Comparison of ENCODE assay signal across 16 mouse cellular contexts in the genomic region with DNA sequence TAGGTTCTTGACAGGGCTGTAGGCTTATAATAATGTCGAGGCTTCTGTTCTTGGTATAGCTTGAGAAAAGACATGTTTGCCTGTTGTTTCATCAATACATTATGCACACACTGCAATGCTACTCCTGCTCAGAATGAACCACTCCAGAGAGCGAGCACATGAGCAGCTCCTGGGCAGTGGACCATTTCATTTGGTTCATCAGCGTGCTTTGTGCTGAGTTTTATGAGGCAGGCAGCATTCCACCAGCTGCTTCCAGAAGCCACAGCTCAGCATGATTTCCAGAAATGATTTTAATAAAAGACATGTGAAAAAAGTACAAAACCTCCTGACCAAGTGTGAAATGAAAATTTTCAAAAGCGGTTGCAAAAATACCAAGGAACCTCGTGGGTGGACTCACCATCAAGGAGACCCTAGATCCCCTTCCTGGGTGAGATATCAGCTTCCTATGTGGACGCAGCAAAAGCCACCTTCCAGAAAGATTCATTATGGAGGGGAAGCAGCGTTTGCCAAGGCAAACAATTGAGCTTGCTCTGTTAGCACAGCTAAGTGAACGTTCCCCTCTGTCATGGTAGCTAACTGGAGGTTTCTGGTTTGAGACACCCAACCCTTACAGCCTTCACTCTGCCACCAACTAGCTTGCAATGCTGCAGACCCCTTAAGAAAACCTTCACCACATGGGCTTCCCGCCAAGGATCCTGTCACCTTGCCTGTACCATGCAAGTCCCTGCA.
DNase-seq lines count a peak whose midpoint lies in the region; ATAC-seq lines count a peak whose summit lies in the region.
"Had no signal": no experiment of that assay in that cellular context is flagged by ENCODE, and none has a peak within 500 bp of the region (broad histone marks: within the 10 kb centered on the region; RNA-seq: fewer than 3 reads in every experiment).

No protein-coding gene starts in this region.

- no peak overlapping the region for H3K4me3 ChIP-seq in heart, embryonic 12.5 days
- H3K4me3 ChIP-seq: forebrain, embryonic 12.5 days; heart, adult 2 months; lung, embryonic 15.5 days; midbrain, embryonic 10.5 days; neural tube, embryonic 12.5 days had no signal

- H3K9ac ChIP-seq in heart, embryonic 12.5 days, result no peak overlapping the region
- H3K9ac ChIP-seq: forebrain, embryonic 12.5 days; lung, embryonic 15.5 days; neural tube, embryonic 12.5 days had no signal

- no peaks in the 10 kb centered on the region for H3K27me3 ChIP-seq in heart, embryonic 12.5 days (replicated peaks)
- H3K27me3 ChIP-seq: forebrain, embryonic 12.5 days; lung, embryonic 15.5 days; neural tube, embryonic 12.5 days had no signal

- DNase-seq in heart, adult 11 months, result peak; percentile 91
- peak; percentile 64 for DNase-seq in NIH3T3 (ENCODE audit: low read depth)
- DNase-seq in fibroblast of lung, adult 2 months (ENCODE audit: low read depth), result peak; percentile 84
- peak; percentile 56 for DNase-seq in kidney, postnatal 14 days
- DNase-seq in urinary bladder, adult 2 months (ENCODE audit: low spot score), result no peak
- no peak for DNase-seq in right cerebral cortex, postnatal 14 days
- DNase-seq in thymus, postnatal 10 days (ENCODE audit: low spot score in 2 of 2), result no peak
- DNase-seq: adrenal gland, adult 8-10 months; right cerebral cortex, adult 18-20 months; thymus, postnatal 4 days had no signal

- WGBS in heart, embryonic 12.5 days, result 71% methylated on average over 9 of the region's 9 CpGs

- no peak overlapping the region for H3K4me2 ChIP-seq in heart, embryonic 12.5 days
- H3K4me2 ChIP-seq: forebrain, embryonic 12.5 days; lung, embryonic 15.5 days; neural tube, embryonic 12.5 days had no signal

- H3K27ac ChIP-seq in heart, embryonic 12.5 days (ENCODE audit: poor library complexity, severe bottlenecking), result no peak overlapping the region
- H3K27ac ChIP-seq: forebrain, embryonic 12.5 days; heart, adult 2 months; lung, embryonic 15.5 days; midbrain, embryonic 10.5 days; neural tube, embryonic 12.5 days had no signal

- no peak for ATAC-seq in heart, embryonic 12.5 days (ENCODE audit: insufficient number of reproducible peaks, low FRiP score)

- no peaks in the 10 kb centered on the region for H3K9me3 ChIP-seq in heart, embryonic 12.5 days (replicated peaks)
- H3K9me3 ChIP-seq: forebrain, embryonic 12.5 days; lung, embryonic 15.5 days; midbrain, embryonic 10.5 days; neural tube, embryonic 12.5 days had no signal

- H3K36me3 ChIP-seq in heart, embryonic 12.5 days, result no peaks in the 10 kb centered on the region
- H3K36me3 ChIP-seq: forebrain, embryonic 12.5 days; lung, embryonic 15.5 days; midbrain, embryonic 10.5 days; neural tube, embryonic 12.5 days had no signal

- peaks cover 18% of the 10 kb centered on the region for H3K4me1 ChIP-seq in heart, embryonic 12.5 days (replicated peaks)
- H3K4me1 ChIP-seq: forebrain, embryonic 12.5 days; lung, embryonic 15.5 days had no signal

Comparison
In these comparisons a context has a peak if more than half of its experiments do, and no peak if none do; other contexts are left out.
1. DNase-seq: peak in heart, adult 11 months (single experiment), NIH3T3 (single experiment), fibroblast of lung, adult 2 months (single experiment) and kidney, postnatal 14 days (single experiment); none in urinary bladder, adult 2 months (single experiment), right cerebral cortex, postnatal 14 days (single experiment) and thymus, postnatal 10 days (0 of 2).